Mouse (Mus musculus) neural tube, embryonic 15.5 days (tissue): ENCODE measurements around the gene Zdhhc17. TPM values are rescaled to one million over a fixed set of nuclear protein-coding genes. Genes with fewer than 3 reads are reported as not detected.
A peak's percentile ranks its signal among the peaks of the same experiment; 100 is the strongest.

Experiments
- ATAC-seq: fragments of 200-750 bp; cut with Nextera tagmentation; 2 replicates; pipeline ENCODE4 v1.8.0; 2017; ENCODE audit warnings: mild to moderate bottlenecking, moderate TSS enrichment, moderate library complexity; ENCODE audit not compliant: low FRiP score
- H3K27ac ChIP-seq: fragments of 300-500 bp; sonication (generic); replicated peaks from 2 replicates; pipeline ENCODE4 v1.5.1; 2015; ENCODE audit warnings: mild to moderate bottlenecking, inconsistent platforms
- H3K27me3 ChIP-seq: fragments of 300-500 bp; sonication (generic); replicated peaks from 2 replicates; pipeline ENCODE4 v1.6.1; 2015; ENCODE audit warnings: inconsistent platforms
- H3K36me3 ChIP-seq: fragments of 300-500 bp; sonication (generic); 2 replicates; pipeline ENCODE4 v1.6.1; 2015; ENCODE audit warnings: inconsistent platforms
- H3K4me1 ChIP-seq: fragments of 300-500 bp; sonication (generic); 2 replicates; pipeline ENCODE4 v1.6.1; 2015; ENCODE audit warnings: inconsistent platforms
- H3K4me2 ChIP-seq: fragments of 300-500 bp; sonication (generic); 2 replicates; pipeline ENCODE4 v1.6.1; 2015; ENCODE audit warnings: inconsistent platforms, mild to moderate bottlenecking, moderate library complexity
- H3K4me3 ChIP-seq: fragments of 300-500 bp; sonication (generic); replicated peaks from 2 replicates; pipeline ENCODE4 v1.5.1; 2015; ENCODE audit warnings: mild to moderate bottlenecking, inconsistent platforms
- H3K9ac ChIP-seq: fragments of 300-500 bp; sonication (generic); replicated peaks from 2 replicates; pipeline ENCODE4 v1.6.1; 2015; ENCODE audit warnings: mild to moderate bottlenecking, inconsistent platforms
- H3K9me3 ChIP-seq: fragments of 300-500 bp; sonication (generic); replicated peaks from 2 replicates; pipeline ENCODE4 v1.6.1; 2016; ENCODE audit warnings: inconsistent platforms
- WGBS: fragments of 180-500 bp; shearing (Covaris S2); methylation state at CpG from one replicate; pipeline ENCODE4 v1.1.7; 2015; ENCODE audit warnings: mixed read lengths; 5-methylcytosine and 5-hydroxymethylcytosine counted together
- polyA plus RNA-seq: library from polyadenylated mRNA; unstranded; fragments of >200 nt; fragmentation: Nextera tagmentation; extraction: Ambion mirVana; gene quantifications from 2 replicates; pipeline ENCODE4 v1.2.1, GENCODE M21; 2015

The Zdhhc17 gene
- polyA plus RNA-seq, 1 experiment from 2014 or later = 53.5 TPM

- H3K4me2 ChIP-seq = no peak overlapping the region
- H3K27ac ChIP-seq = no peak overlapping the region
- no peak overlapping the region for H3K4me3 ChIP-seq
- no peak overlapping the region for H3K9ac ChIP-seq
- no peaks in the 10 kb centered on the region for H3K27me3 ChIP-seq
- 90% methylated on average over 11 of the region's 11 CpGs for WGBS
- H3K9me3 ChIP-seq = no peaks in the 10 kb centered on the region
- ATAC-seq = no peak
- 0 out of 2 replicates have a peak, but pooled peaks cover 7% of the 10 kb centered on the region for H3K36me3 ChIP-seq
- peaks cover 27% of the 10 kb centered on the region for H3K4me1 ChIP-seq
These were observed 74.9 kb downstream of the Zdhhc17 start for GRCm38 (mm10) chr10:110935081-110935480.

- H3K9me3 ChIP-seq = no peaks in the 10 kb centered on the region
- no peak for ATAC-seq
- peaks cover 39% of the 10 kb centered on the region for H3K4me1 ChIP-seq
- no peaks in the 10 kb centered on the region for H3K27me3 ChIP-seq
- no peak overlapping the region for H3K4me2 ChIP-seq
- H3K9ac ChIP-seq = no peak overlapping the region
- no peaks in the 10 kb centered on the region for H3K36me3 ChIP-seq
- no peak overlapping the region for H3K4me3 ChIP-seq
- H3K27ac ChIP-seq = no peak overlapping the region
- WGBS = 89% methylated on average over 5 of the region's 5 CpGs
These were observed 76.4 kb downstream of the Zdhhc17 start for GRCm38 (mm10) chr10:110933584-110933983.

- Histone ChIP-seq H3K4me3 (peak overlapping the region; percentile 23), H3K9ac (peak overlapping the region; percentile 14; the same call in 1 of the 2 replicates), H3K27me3 (no peaks in the 10 kb centered on the region), H3K36me3 (no peaks in the 10 kb centered on the region), H3K27ac (peak overlapping the region; percentile 81), H3K4me1 (peaks cover 46% of the 10 kb centered on the region), H3K9me3 (no peaks in the 10 kb centered on the region), H3K4me2 (peak overlapping the region; percentile 52)
- peak; percentile 88 for ATAC-seq
- WGBS = 39% methylated on average over 20 of the region's 20 CpGs
These were observed 77.9 kb downstream of the Zdhhc17 start for GRCm38 (mm10) chr10:110931913-110932560.

GRCm38 (mm10) chr10:110931161-110931912 is 78.6 kb downstream of the Zdhhc17 start:
- peak overlapping the region; percentile 23 for H3K4me3 ChIP-seq
- peak overlapping the region; percentile 81 for H3K27ac ChIP-seq
- peak overlapping the region; percentile 52 for H3K4me2 ChIP-seq
- 16% methylated on average over 13 of the region's 13 CpGs for WGBS
- H3K9me3 ChIP-seq = no peaks in the 10 kb centered on the region
- peaks cover 50% of the 10 kb centered on the region for H3K4me1 ChIP-seq
- no peaks in the 10 kb centered on the region for H3K36me3 ChIP-seq
- ATAC-seq = peak; percentile 61
- H3K27me3 ChIP-seq = no peaks in the 10 kb centered on the region
- H3K9ac ChIP-seq = peak overlapping the region; percentile 14; the same call in 1 of the 2 replicates

- H3K4me2 ChIP-seq = no peak overlapping the region
- WGBS = 49% methylated on average over 4 of the region's 4 CpGs
- peaks cover 53% of the 10 kb centered on the region for H3K4me1 ChIP-seq
- no peak overlapping the region for H3K4me3 ChIP-seq
- no peak for ATAC-seq
- no peaks in the 10 kb centered on the region for H3K9me3 ChIP-seq
- H3K27me3 ChIP-seq = no peaks in the 10 kb centered on the region
- H3K27ac ChIP-seq = peak overlapping the region; percentile 81; the same call in 1 of the 2 replicates
- H3K9ac ChIP-seq = no peak overlapping the region
- H3K36me3 ChIP-seq = no peaks in the 10 kb centered on the region
These were observed 80.2 kb downstream of the Zdhhc17 start for GRCm38 (mm10) chr10:110929756-110930155.

- H3K27me3 ChIP-seq = no peaks in the 10 kb centered on the region
- H3K27ac ChIP-seq = no peak overlapping the region
- H3K9me3 ChIP-seq = no peaks in the 10 kb centered on the region
- no peak overlapping the region for H3K9ac ChIP-seq
- H3K4me3 ChIP-seq = no peak overlapping the region
- no peak overlapping the region for H3K4me2 ChIP-seq
- ATAC-seq = no peak
- WGBS = 66% methylated on average over 11 of the region's 11 CpGs
- peaks cover 59% of the 10 kb centered on the region for H3K4me1 ChIP-seq
- H3K36me3 ChIP-seq = no peaks in the 10 kb centered on the region
These were observed 82.4 kb downstream of the Zdhhc17 start for GRCm38 (mm10) chr10:110927491-110927890.

GRCm38 (mm10) chr10:110922612-110923011 is 87.3 kb downstream of the Zdhhc17 start:
- ATAC-seq = no peak
- Histone ChIP-seq H3K4me3 (peak overlapping the region; percentile 13; the same call in 1 of the 2 replicates), H3K4me1 (peaks cover 47% of the 10 kb centered on the region), H3K27me3 (no peaks in the 10 kb centered on the region), H3K4me2 (peak overlapping the region; percentile 85), H3K9ac (no peak overlapping the region), H3K9me3 (no peaks in the 10 kb centered on the region), H3K36me3 (no peaks in the 10 kb centered on the region), H3K27ac (no peak overlapping the region)
- 47% methylated on average over 9 of the region's 9 CpGs for WGBS

GRCm38 (mm10) chr10:110921890-110922289 is 88.0 kb downstream of the Zdhhc17 start:
- no peak overlapping the region for H3K27ac ChIP-seq
- WGBS = 63% methylated on average over 3 of the region's 3 CpGs
- peaks cover 40% of the 10 kb centered on the region for H3K4me1 ChIP-seq
- peak overlapping the region; percentile 13 for H3K4me3 ChIP-seq
- H3K4me2 ChIP-seq = peak overlapping the region; percentile 85
- H3K9ac ChIP-seq = no peak overlapping the region
- no peaks in the 10 kb centered on the region for H3K27me3 ChIP-seq
- H3K36me3 ChIP-seq = no peaks in the 10 kb centered on the region
- ATAC-seq = no peak
- no peaks in the 10 kb centered on the region for H3K9me3 ChIP-seq

- WGBS = 2% methylated on average over 15 of the region's 15 CpGs
- Histone ChIP-seq H3K27me3 (no peaks in the 10 kb centered on the region), H3K9ac (peak overlapping the region; percentile 83), H3K4me3 (peak overlapping the region; percentile 65), H3K4me1 (peaks cover 34% of the 10 kb centered on the region), H3K36me3 (no peaks in the 10 kb centered on the region), H3K4me2 (peak overlapping the region; percentile 85), H3K9me3 (no peaks in the 10 kb centered on the region), H3K27ac (peak overlapping the region; percentile 89)
- ATAC-seq = peak; percentile 28; the same call in 1 of the 2 replicates
These were observed 89.5 kb downstream of the Zdhhc17 start for GRCm38 (mm10) chr10:110920368-110920950.

GRCm38 (mm10) chr10:110919531-110920343 is 90.2 kb downstream of the Zdhhc17 start, which contains the start of gene Csrp2:
TSS of gene Csrp2 (plus strand) at chr10:110919789.
- Histone ChIP-seq H3K4me1 (peaks cover 34% of the 10 kb centered on the region), H3K9ac (peak within 1 kb of the TSS; percentile 83), H3K36me3 (no peaks in the 10 kb centered on the region), H3K27ac (peak within 1 kb of the TSS; percentile 89), H3K27me3 (no peaks in the 10 kb centered on the region), H3K4me3 (peak within 1 kb of the TSS; percentile 65), H3K9me3 (no peaks in the 10 kb centered on the region), H3K4me2 (peak within 1 kb of the TSS; percentile 85)
- WGBS = under 1% methylated on average over 67 of the region's 67 CpGs
- ATAC-seq = peak; percentile 93
